Mouse (Mus musculus) ovary, postnatal 36 days (tissue): ENCODE measurements at regions not wholly inside any gene's neighbourhood (a gene's known extent, or its start where the extent isn't known, plus 50 kb on each side); places are given as distances from the start of the nearest gene placed in this dataset.

ENCODE experiments used
- DNase-seq: peaks from one replicate; pipeline ENCODE4 v3.0.0; 2022; ENCODE audit warnings: low spot score, mixed read lengths

- peak; percentile 25 for DNase-seq
These were observed 135.9 kb upstream of the Cr2 start for GRCm38 (mm10) chr1:195312426-195312825.

- DNase-seq = no peak
These were observed 108.6 kb upstream of the Cr2 start for GRCm38 (mm10) chr1:195285076-195285475.

- DNase-seq = peak; percentile 94
These were observed 65.0 kb upstream of the Cr2 start for GRCm38 (mm10) chr1:195241496-195241895.

GRCm38 (mm10) chr1:195232658-195233057 lies 56.1 kb upstream of the Cr2 start:
- DNase-seq = no peak

GRCm38 (mm10) chr1:195227007-195227406 lies 50.5 kb upstream of the Cr2 start:
- DNase-seq = no peak
